In genomic region chr3:145652322-145653131, GRCm38 (mm10) we compare ENCODE assay signal across 8 mouse cellular contexts. TPM values are rescaled to one million over a fixed set of nuclear protein-coding genes. Genes with fewer than 3 reads are reported as not detected.
DNase-seq lines count a peak whose midpoint lies in the region; ATAC-seq and TF ChIP-seq lines count a peak whose summit lies in the region.

No protein-coding gene starts in this region.

- H3K9ac ChIP-seq in kidney, embryonic 14.5 days (ENCODE audit: low read depth, low read length) = peak overlapping the region; percentile 65

- peak; percentile 55 to 67 for DNase-seq in lung, postnatal 4 days
- no peak for DNase-seq in Muller cell, postnatal 12 days (ENCODE audit: inconsistent ontology term)
- no peak for DNase-seq in cerebellum, postnatal 14 days

- WGBS in kidney, embryonic 14.5 days = 8% methylated on average over 20 of the region's 20 CpGs

- H3K27ac ChIP-seq in brown adipose tissue, adult 24 weeks (replicated peaks; ENCODE audit: low read depth, low read length) = peak overlapping the region; percentile 83
- peak overlapping the region; percentile 79 for H3K27ac ChIP-seq in kidney, embryonic 14.5 days (ENCODE audit: low read depth, low read length)

- peaks cover 58% of the 10 kb centered on the region for H3K27me3 ChIP-seq in E14TG2a.4 (ENCODE audit: insufficient read depth, low read length)
- H3K27me3 ChIP-seq in kidney, embryonic 14.5 days (ENCODE audit: control insufficient read depth, insufficient read depth, low read length) = no peaks in the 10 kb centered on the region

- peaks cover 52% of the 10 kb centered on the region for H3K4me1 ChIP-seq in E14TG2a.4 (replicated peaks; ENCODE audit: low read depth, low read length)
- H3K4me1 ChIP-seq in brown adipose tissue, adult 24 weeks (ENCODE audit: control insufficient read depth, insufficient read depth, insufficient read length, low read length) = peaks cover 9% of the 10 kb centered on the region
- H3K4me1 ChIP-seq in kidney, embryonic 14.5 days (ENCODE audit: control insufficient read depth, insufficient read depth, low read length) = peaks cover 19% of the 10 kb centered on the region

- H3K36me3 ChIP-seq in E14TG2a.4 (ENCODE audit: insufficient read depth, low read length) = peaks cover 9% of the 10 kb centered on the region
- H3K36me3 ChIP-seq in kidney, embryonic 14.5 days (ENCODE audit: control insufficient read depth, insufficient read depth, low read length) = peaks cover 2% of the 10 kb centered on the region; the same call in 1 of the 2 replicates

- no peak for TF ChIP-seq CTCF in E14TG2a.4 (conservative IDR thresholded peaks at IDR 0.05; ENCODE audit: low read length)

- peak overlapping the region; percentile 79 for H3K4me2 ChIP-seq in kidney, embryonic 14.5 days (replicated peaks; ENCODE audit: low read depth, low read length)

- peaks cover 26% of the 10 kb centered on the region for H3K9me3 ChIP-seq in E14TG2a.4 (ENCODE audit: low read length)
- no peaks in the 10 kb centered on the region for H3K9me3 ChIP-seq in kidney, embryonic 14.5 days (ENCODE audit: control insufficient read depth, low read length)

- H3K4me3 ChIP-seq in E14TG2a.4 (replicated peaks; ENCODE audit: low read length) = peak overlapping the region; percentile 73
- H3K4me3 ChIP-seq in brown adipose tissue, adult 24 weeks (ENCODE audit: insufficient read depth, low read depth, low read length) = peak overlapping the region; percentile 76
- H3K4me3 ChIP-seq in kidney, embryonic 14.5 days (ENCODE audit: low read length) = peak overlapping the region; percentile 43

- peak; percentile 5 for ATAC-seq in granulocyte monocyte progenitor cell, adult 5-6 weeks (replicated peaks; ENCODE audit: poor library complexity, severe bottlenecking)
- peak; percentile 3; the same call in 1 of the 2 replicates for ATAC-seq in kidney, embryonic 14.5 days (ENCODE audit: low FRiP score, low TSS enrichment)
- no peak for ATAC-seq in monocyte, adult 5-6 weeks (replicated peaks; ENCODE audit: insufficient number of reproducible peaks, low FRiP score, low TSS enrichment, poor library complexity, severe bottlenecking)

RNA-seq across cellular contexts. Expression of gene Ccn1, which starts 2.7 kb away (rescaled TPM):
- 24.6 and 51.6 TPM in 2 replicates for polyA plus RNA-seq in brown adipose tissue, adult 24 weeks (2012; ENCODE audit: insufficient read depth, insufficient read length, missing spikeins)
- not detected in 2 replicates for total RNA-seq in granulocyte monocyte progenitor cell, adult 5-6 weeks (2014; fragmentation: Nextera tagmentation)
- total RNA-seq in granulocyte monocyte progenitor cell, adult 5-6 weeks (2017) = not detected in 2 replicates
- polyA plus RNA-seq in kidney, embryonic 14.5 days (2014; fragmentation: Nextera tagmentation; extraction: Ambion mirVana) = 22.4 and 30.9 TPM in 2 replicates
- not detected in 3 replicates for total RNA-seq in monocyte, adult 5-6 weeks (2017)

Comparison
In these comparisons a context has a peak if more than half of its experiments do, and no peak if none do; other contexts are left out.
1. DNase-seq: peak in lung, postnatal 4 days (2 of 2); none in Muller cell, postnatal 12 days (single experiment) and cerebellum, postnatal 14 days (0 of 2).
2. Peak in every context shown above with its lines, with median percentiles within 50 percentile points of each other: H3K4me3 ChIP-seq.